Mouse (Mus musculus) liver, adult 2 months (tissue): ENCODE data around the gene A1cf. TPM values are rescaled to one million over a fixed set of nuclear protein-coding genes. Genes with fewer than 3 reads are reported as not detected.

Experiments used
- DNase-seq: peaks from one replicate; pipeline ENCODE4 v3.0.0-alpha.2; 2011; ENCODE audit warnings: low read depth, low spot score; ENCODE audit errors: extremely low read depth
- H3K27ac ChIP-seq: fragments of 200-500 bp; replicated peaks from 2 replicates; pipeline ENCODE4 v1.5.1; 2012; ENCODE audit warnings: low read depth, mild to moderate bottlenecking, control low read depth, inconsistent platforms, low read length; ENCODE audit not compliant: insufficient read depth
- H3K27me3 ChIP-seq: fragments of 200-500 bp; 2 replicates; pipeline ENCODE4 v1.6.1; 2012; ENCODE audit warnings: mild to moderate bottlenecking, moderate library complexity, low read length, inconsistent platforms; ENCODE audit not compliant: control insufficient read depth, insufficient read depth
- H3K36me3 ChIP-seq: fragments of 200-500 bp; 2 replicates; pipeline ENCODE4 v1.6.1; 2012; ENCODE audit warnings: low read length, inconsistent platforms; ENCODE audit not compliant: control insufficient read depth, insufficient read depth
- H3K4me1 ChIP-seq: fragments of 200-500 bp; 2 replicates; pipeline ENCODE4 v1.6.1; 2011; ENCODE audit warnings: low read length; ENCODE audit not compliant: control insufficient read depth, insufficient read depth
- H3K4me3 ChIP-seq: fragments of 200-500 bp; 2 replicates; pipeline ENCODE4 v1.5.1; 2011; ENCODE audit warnings: low read depth, mild to moderate bottlenecking, control low read depth, low read length, moderate library complexity; ENCODE audit not compliant: insufficient read depth
- H3K79me2 ChIP-seq: fragments of 200-500 bp; 2 replicates; pipeline ENCODE4 v1.6.1; 2012; ENCODE audit warnings: inconsistent platforms, mild to moderate bottlenecking, low read length, moderate library complexity; ENCODE audit not compliant: control insufficient read depth, insufficient read depth
- H3K9ac ChIP-seq: fragments of 200-500 bp; 2 replicates; pipeline ENCODE4 v1.6.1; 2012; ENCODE audit warnings: low read depth, mild to moderate bottlenecking, control low read depth, inconsistent platforms, low read length
- CTCF ChIP-seq: fragments of 200-500 bp; IDR thresholded peaks from 2 replicates; pipeline ENCODE4 v1.5.1; 2011; ENCODE audit warnings: low read depth, low read length, control low read depth
- POLR2A ChIP-seq: fragments of 200-500 bp; IDR thresholded peaks from 2 replicates; pipeline ENCODE4 v1.6.1; 2011; ENCODE audit warnings: low read length, control low read depth; ENCODE audit not compliant: insufficient read depth; ENCODE audit errors: extremely low read depth
- WGBS: fragments of 180-500 bp; shearing (Covaris S2); methylation state at CpG from one replicate; pipeline ENCODE4 v1.1.7; 2018; 5-methylcytosine and 5-hydroxymethylcytosine counted together
- polyA plus RNA-seq: library from polyadenylated mRNA; depleted of rRNA; stranded (reverse); fragments of >200 nt; gene quantifications from 2 replicates; pipeline ENCODE4 v1.2.3, GENCODE M21; 2012
- total RNA-seq: library from RNA; depleted of rRNA; stranded (reverse); fragments of >200 nt; gene quantifications from 2 replicates; pipeline ENCODE4 v1.2.3, GENCODE M21; 2014

The A1cf gene
- total and polyA plus RNA-seq, 2 experiments: 53.4 to 117 TPM

- no peak for TF ChIP-seq CTCF
- TF ChIP-seq POLR2A: no peak
Observed at GRCm38 (mm10) chr19:31954696-31955095, 86.1 kb downstream of the A1cf start.

GRCm38 (mm10) chr19:31956359-31956758 lies 87.8 kb downstream of the A1cf start:
- WGBS: 59% methylated on average over 2 of the region's 2 CpGs
- DNase-seq: no peak
- TF ChIP-seq POLR2A: no peak
- no peak for TF ChIP-seq CTCF

More at GRCm38 (mm10) chr19:31954696-31955095, 86.1 kb downstream of the A1cf start:
- WGBS: 30% methylated on average over 4 of the region's 4 CpGs
- DNase-seq: peak; percentile 73
- Histone ChIP-seq H3K4me1 (no peaks in the 10 kb centered on the region), H3K4me3 (no peak overlapping the region), H3K9ac (no peak overlapping the region), H3K79me2 (no peaks in the 10 kb centered on the region), H3K36me3 (peaks cover 16% of the 10 kb centered on the region), H3K27me3 (no peaks in the 10 kb centered on the region), H3K27ac (no peak overlapping the region)

GRCm38 (mm10) chr19:31960434-31960833 lies 91.9 kb downstream of the A1cf start:
- Histone ChIP-seq H3K36me3 (no peaks in the 10 kb centered on the region), H3K79me2 (no peaks in the 10 kb centered on the region), H3K9ac (no peak overlapping the region), H3K27me3 (no peaks in the 10 kb centered on the region), H3K4me3 (no peak overlapping the region), H3K4me1 (no peaks in the 10 kb centered on the region), H3K27ac (no peak overlapping the region)
- no peak for DNase-seq
- TF ChIP-seq POLR2A (no peak), CTCF (no peak)
- WGBS: 92% methylated on average over 2 of the region's 2 CpGs

More at GRCm38 (mm10) chr19:31956359-31956758, 87.8 kb downstream of the A1cf start:
- Histone ChIP-seq H3K4me3 (no peak overlapping the region), H3K36me3 (peaks cover 7% of the 10 kb centered on the region; the same call in 1 of the 2 replicates), H3K9ac (no peak overlapping the region), H3K4me1 (no peaks in the 10 kb centered on the region), H3K79me2 (no peaks in the 10 kb centered on the region), H3K27me3 (no peaks in the 10 kb centered on the region), H3K27ac (no peak overlapping the region)

- no peak for DNase-seq
- no peaks in the 10 kb centered on the region for H3K4me1 ChIP-seq
- TF ChIP-seq POLR2A (no peak), CTCF (no peak)
- no peaks in the 10 kb centered on the region for H3K27me3 ChIP-seq
- H3K4me3 ChIP-seq: no peak overlapping the region
- no peak overlapping the region for H3K9ac ChIP-seq
- H3K79me2 ChIP-seq: no peaks in the 10 kb centered on the region
- no peak overlapping the region for H3K27ac ChIP-seq
- H3K36me3 ChIP-seq: no peaks in the 10 kb centered on the region
- 70% methylated on average over 3 of the region's 3 CpGs for WGBS
Observed at GRCm38 (mm10) chr19:31963147-31963546, 94.6 kb downstream of the A1cf start.

- Histone ChIP-seq H3K27ac (no peak overlapping the region), H3K36me3 (no peaks in the 10 kb centered on the region), H3K4me1 (no peaks in the 10 kb centered on the region), H3K79me2 (no peaks in the 10 kb centered on the region), H3K27me3 (no peaks in the 10 kb centered on the region), H3K9ac (no peak overlapping the region), H3K4me3 (no peak overlapping the region)
- 62% methylated on average over 5 of the region's 5 CpGs for WGBS
- DNase-seq: no peak
- TF ChIP-seq CTCF (peak; percentile 49), POLR2A (no peak)
Observed at GRCm38 (mm10) chr19:31967933-31968532, 99.5 kb downstream of the A1cf start.

GRCm38 (mm10) chr19:31971405-31971804 lies 102.8 kb downstream of the A1cf start:
- H3K9ac ChIP-seq: no peak overlapping the region
- H3K79me2 ChIP-seq: no peaks in the 10 kb centered on the region
- DNase-seq: no peak
- no peak for TF ChIP-seq POLR2A
- TF ChIP-seq CTCF: no peak
- no peaks in the 10 kb centered on the region for H3K36me3 ChIP-seq
- H3K27ac ChIP-seq: no peak overlapping the region
- H3K4me1 ChIP-seq: no peaks in the 10 kb centered on the region
- 48% methylated on average over 3 of the region's 3 CpGs for WGBS
- no peaks in the 10 kb centered on the region for H3K27me3 ChIP-seq
- H3K4me3 ChIP-seq: no peak overlapping the region
